Mouse (Mus musculus) ES-Bruce4 (cell line): ENCODE results near the gene Hdac4.

Experiments used
- CTCF ChIP-seq: IDR thresholded peaks from one replicate; pipeline ENCODE4 v1.8.1; 2011; ENCODE audit warnings: low read depth, low read length
- EP300 ChIP-seq: IDR thresholded peaks from 2 replicates; pipeline ENCODE4 v1.6.1; 2011; ENCODE audit warnings: low read depth, low read length; ENCODE audit not compliant: insufficient read depth
- POLR2A ChIP-seq: IDR thresholded peaks from one replicate; pipeline ENCODE4 v1.8.1; 2011; ENCODE audit warnings: low read length; ENCODE audit not compliant: insufficient read depth

DNA sequence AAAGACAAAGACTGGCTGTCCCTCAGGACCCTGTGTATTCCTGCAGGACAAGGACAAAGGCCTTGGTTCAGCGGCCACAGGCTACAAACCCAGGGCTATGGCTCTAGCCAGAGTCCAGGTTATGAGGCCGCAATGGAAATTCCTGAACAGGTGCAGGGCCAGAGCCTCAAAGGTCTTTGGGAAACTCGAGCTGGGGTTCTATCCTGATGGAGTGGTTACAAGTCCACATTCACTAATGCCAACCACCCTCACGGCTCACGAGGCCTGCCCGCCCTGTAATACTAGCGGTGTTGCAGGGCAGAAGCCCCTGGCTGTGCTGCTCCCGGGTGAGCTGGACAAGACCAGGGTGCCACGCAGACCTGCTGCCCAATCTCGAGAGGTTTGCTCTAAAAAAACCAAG, 264.3 kb downstream of the Hdac4 start:
- no peak for TF ChIP-seq CTCF
- TF ChIP-seq POLR2A = no peak
- TF ChIP-seq EP300 = no peak
